Mouse (Mus musculus) heart, postnatal 36 days (tissue): Measurements from ENCODE around the gene Arhgap20. TPM values are rescaled to one million over a fixed set of nuclear protein-coding genes. Genes with fewer than 3 reads are reported as not detected.

ENCODE experiments used
- DNase-seq, 2 experiments: peaks; one replicate each; pipeline ENCODE4 v3.0.0; 2021 to 2022
- intact Hi-C: fragments of 180-260 bp; cut with DNase I; formaldehyde crosslinking; loops from one replicate; pipeline ENCODE4 v1.15.1; 2025
- total RNA-seq, 2 experiments: library from RNA; stranded (reverse); gene quantifications; 2 replicates each; pipeline ENCODE4 v1.2.3; 2021

Gene Arhgap20
- total RNA-seq, 2 experiments from 2014 or later, result 28.1 to 29.9 TPM

- peak; percentile 47 to 53 for DNase-seq
- intact Hi-C loops, result no loop called here
These were observed 30.1 kb downstream of the Arhgap20 start for GRCm38 (mm10) chr9:51795206-51795605.

GRCm38 (mm10) chr9:51798251-51798650 is 33.1 kb downstream of the Arhgap20 start:
- peak in 1 of 2 experiments; percentile 30 for DNase-seq
- intact Hi-C loops, result no loop called here

GRCm38 (mm10) chr9:51799156-51799555 is 34.0 kb downstream of the Arhgap20 start:
- intact Hi-C loops, result no loop called here
- peak in 1 of 2 experiments; percentile 25 for DNase-seq

GRCm38 (mm10) chr9:51807272-51807671 is 42.1 kb downstream of the Arhgap20 start:
- intact Hi-C loops, result no loop called here

GRCm38 (mm10) chr9:51812931-51813330 is 47.8 kb downstream of the Arhgap20 start:
- intact Hi-C loops, result no loop called here
- no peak for DNase-seq

More at GRCm38 (mm10) chr9:51807272-51807671, 42.1 kb downstream of the Arhgap20 start:
- no peak for DNase-seq

- intact Hi-C loops, result no loop called here
- peak in 1 of 2 experiments; percentile 2 for DNase-seq
These were observed 59.4 kb downstream of the Arhgap20 start for GRCm38 (mm10) chr9:51824516-51824915.

GRCm38 (mm10) chr9:51831596-51831995 is 66.5 kb downstream of the Arhgap20 start:
- intact Hi-C loops, result no loop called here

GRCm38 (mm10) chr9:51832368-51832767 is 67.2 kb downstream of the Arhgap20 start:
- intact Hi-C loops, result no loop called here
- DNase-seq, result no peak

More at GRCm38 (mm10) chr9:51831596-51831995, 66.5 kb downstream of the Arhgap20 start:
- no peak for DNase-seq

- intact Hi-C loops, result no loop called here
- no peak for DNase-seq
These were observed 72.6 kb downstream of the Arhgap20 start for GRCm38 (mm10) chr9:51837716-51838115.

- peak; percentile 3 to 21 for DNase-seq
- intact Hi-C loops, result no loop called here
These were observed 78.1 kb downstream of the Arhgap20 start for GRCm38 (mm10) chr9:51843216-51843615.

- no peak for DNase-seq
- intact Hi-C loops, result no loop called here
These were observed 80.7 kb downstream of the Arhgap20 start for GRCm38 (mm10) chr9:51845796-51846195.

- intact Hi-C loops, result no loop called here
- no peak for DNase-seq
These were observed 88.6 kb downstream of the Arhgap20 start for GRCm38 (mm10) chr9:51853772-51854171.

GRCm38 (mm10) chr9:51864273-51864672 is 99.1 kb downstream of the Arhgap20 start:
- intact Hi-C loops, result no loop called here
- no peak for DNase-seq

GRCm38 (mm10) chr9:51866634-51867033 is 101.5 kb downstream of the Arhgap20 start:
- no peak for DNase-seq
- intact Hi-C loops, result no loop called here

- DNase-seq, result no peak
- intact Hi-C loops, result no loop called here
These were observed 103.9 kb downstream of the Arhgap20 start for GRCm38 (mm10) chr9:51869056-51869455.

GRCm38 (mm10) chr9:51874348-51874747 is 109.2 kb downstream of the Arhgap20 start:
- no peak for DNase-seq
- intact Hi-C loops, result no loop called here

GRCm38 (mm10) chr9:51875531-51875930 is 110.4 kb downstream of the Arhgap20 start:
- intact Hi-C loops, result no loop called here
- DNase-seq, result no peak

- intact Hi-C loops, result no loop called here
- DNase-seq, result no peak
These were observed 116.2 kb downstream of the Arhgap20 start for GRCm38 (mm10) chr9:51881386-51881785.

- DNase-seq, result no peak
These were observed 116.7 kb downstream of the Arhgap20 start for GRCm38 (mm10) chr9:51881881-51882280.

GRCm38 (mm10) chr9:51883319-51883718 is 118.2 kb downstream of the Arhgap20 start:
- peak in 1 of 2 experiments; percentile 15 for DNase-seq
- intact Hi-C loops, result no loop called here

More at GRCm38 (mm10) chr9:51881881-51882280, 116.7 kb downstream of the Arhgap20 start:
- intact Hi-C loops, result no loop called here

- no peak for DNase-seq
- intact Hi-C loops, result no loop called here
These were observed 127.8 kb downstream of the Arhgap20 start for GRCm38 (mm10) chr9:51892921-51893320.
